Mouse (Mus musculus): Measurements from ENCODE around the gene Acot2. TPM values are rescaled to one million over a fixed set of nuclear protein-coding genes. Genes with fewer than 3 reads are reported as not detected.
"Not testable (repeated sequence)": the region's sequence is repeated elsewhere in the genome, so short reads cannot be mapped to it uniquely, and the experiment has no call there.

Acot2 gene
- total RNA-seq, 2 experiments from 2014 or later: 0.53 to 1.3 TPM

DNA sequence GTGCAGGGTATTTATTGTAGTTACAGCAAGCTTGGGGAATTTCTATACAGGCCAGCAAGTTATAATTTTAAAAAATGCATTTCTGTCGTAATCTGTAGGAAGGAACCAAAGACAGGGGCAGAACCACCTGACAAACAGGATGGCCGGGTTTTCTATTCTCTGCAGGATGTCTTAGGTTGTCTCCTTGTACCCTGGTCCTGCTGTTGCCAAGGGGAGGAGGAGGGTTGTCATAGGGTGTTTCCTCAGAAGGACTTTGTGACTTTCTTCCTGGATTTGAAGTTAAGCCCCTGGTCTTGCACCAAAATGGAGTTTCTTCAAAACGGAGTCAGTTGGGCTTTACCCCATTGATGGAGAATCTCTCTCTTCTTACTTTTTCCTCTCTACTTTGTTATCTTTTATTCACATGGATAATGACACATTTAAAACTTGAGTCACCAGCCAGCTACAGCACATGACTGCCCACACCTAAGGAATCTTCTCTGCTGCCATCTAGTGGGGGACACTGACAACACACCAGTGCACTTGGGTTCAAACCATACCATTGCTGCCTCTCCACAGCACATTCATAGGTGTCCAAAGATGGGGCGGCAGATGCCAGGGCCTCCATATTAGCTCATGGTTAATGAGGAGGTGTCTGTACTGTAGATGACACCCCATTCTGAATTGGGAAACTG, 43.1 kb downstream of the Acot2 start:
- ATAC-seq (replicated peaks; ENCODE audit: low FRiP score, poor library complexity, severe bottlenecking): peak; percentile 81

DNA sequence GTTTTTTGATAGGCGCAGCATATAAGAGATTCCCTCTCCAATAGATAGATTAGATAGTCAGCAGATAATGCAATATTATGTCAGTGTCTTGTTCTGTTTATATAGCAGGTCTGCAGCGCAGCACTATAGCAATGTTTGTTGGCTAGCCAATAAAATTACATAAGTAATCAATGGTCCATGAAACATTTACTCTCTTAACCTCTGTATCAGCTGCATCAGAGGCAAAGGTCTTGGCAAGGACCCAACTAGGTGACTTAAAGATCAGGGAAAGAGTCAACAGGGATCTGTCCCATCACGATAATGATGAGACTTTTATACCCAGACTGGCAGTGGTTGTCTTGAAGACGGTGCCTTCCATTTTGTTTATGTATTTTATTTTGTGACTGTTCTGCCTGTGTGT, 45.2 kb downstream of the Acot2 start:
- ATAC-seq (replicated peaks; ENCODE audit: low FRiP score, poor library complexity, severe bottlenecking): no peak

DNA sequence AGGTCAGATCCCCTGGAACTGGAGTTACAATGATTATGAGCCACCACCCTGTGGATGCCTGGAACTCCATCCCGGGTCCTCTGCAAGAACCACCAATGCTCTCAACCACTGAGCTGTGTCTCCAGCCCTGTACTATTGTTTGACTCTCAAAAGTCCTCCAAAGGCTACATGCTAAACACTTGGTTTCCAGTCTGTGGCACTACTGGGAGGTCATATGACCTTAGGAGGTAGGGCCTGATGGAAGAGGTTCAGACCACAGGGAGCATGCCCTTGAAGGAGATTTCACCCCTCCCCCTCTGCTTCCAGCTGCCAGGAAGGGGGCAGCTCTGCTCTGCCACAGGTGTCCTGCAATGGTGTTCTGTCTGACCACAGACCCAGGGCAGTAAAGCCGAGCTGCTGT, 45.6 kb downstream of the Acot2 start:
- ATAC-seq (replicated peaks; ENCODE audit: low FRiP score, poor library complexity, severe bottlenecking): not testable (repeated sequence)

DNA sequence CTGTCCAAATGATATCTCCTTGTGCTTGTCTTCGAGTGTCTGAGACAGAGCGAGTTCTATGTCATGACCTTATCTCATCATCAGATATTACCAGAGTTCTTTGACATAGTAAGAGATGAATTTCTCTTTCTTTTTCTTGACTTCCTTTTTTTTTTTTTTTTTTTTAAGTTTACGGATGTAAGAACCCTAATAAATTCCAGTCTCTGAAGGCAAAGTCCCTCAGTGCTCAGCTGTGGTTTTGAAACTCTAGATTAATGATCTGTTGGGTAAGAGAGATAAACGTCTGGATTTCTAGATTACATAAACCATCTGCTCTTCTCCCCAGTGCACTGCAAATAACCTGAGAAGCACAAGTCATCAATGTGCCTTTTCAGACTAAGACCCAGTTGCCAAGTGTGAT, 46.4 kb downstream of the Acot2 start:
- ATAC-seq (replicated peaks; ENCODE audit: low FRiP score, poor library complexity, severe bottlenecking): no peak

DNA sequence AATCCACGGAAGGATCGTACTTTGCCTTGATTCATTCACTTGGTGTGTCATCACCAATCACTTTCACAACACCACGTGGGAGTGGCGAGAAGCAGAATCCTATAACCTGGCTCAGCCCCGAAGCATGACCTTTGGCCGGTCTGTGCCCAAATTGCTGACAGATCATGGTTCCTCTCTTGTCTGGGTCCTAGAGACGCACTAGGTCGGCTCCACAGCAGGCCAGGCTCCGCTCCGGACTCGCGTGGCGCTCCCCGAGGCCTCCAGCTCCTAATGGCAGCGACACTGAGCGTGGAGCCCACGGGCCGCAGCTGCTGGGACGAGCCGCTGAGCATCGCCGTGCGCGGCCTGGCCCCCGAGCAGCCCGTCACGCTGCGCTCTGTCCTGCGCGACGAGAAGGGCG, 50.6 kb downstream of the Acot2 start, which contains the start of gene Acot4:
Acot4 (plus strand) TSS at position 139 of the 400 bp plus-strand sequence.
- not testable (repeated sequence) for ATAC-seq (replicated peaks; ENCODE audit: low FRiP score, poor library complexity, severe bottlenecking)

DNA sequence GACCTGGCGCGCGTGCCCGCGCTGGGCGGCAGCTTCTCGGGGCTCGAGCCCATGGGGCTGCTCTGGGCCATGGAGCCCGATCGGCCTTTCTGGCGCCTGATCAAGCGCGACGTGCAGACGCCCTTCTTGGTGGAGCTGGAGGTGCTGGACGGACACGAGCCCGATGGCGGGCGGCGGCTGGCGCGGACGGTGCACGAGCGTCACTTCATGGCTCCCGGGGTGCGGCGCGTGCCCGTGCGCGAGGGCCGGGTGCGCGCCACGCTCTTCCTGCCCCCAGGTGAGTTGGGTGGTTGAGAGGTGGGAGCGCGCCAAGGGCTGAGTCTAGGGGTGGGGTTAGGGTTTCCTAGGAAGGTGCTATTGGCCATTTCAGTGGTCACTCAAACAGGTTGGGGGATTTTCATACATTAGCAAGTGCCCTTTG, 51.0 kb downstream of the Acot2 start, which contains the start of gene Gm49366:
Gm49366 (plus strand) TSS at position 245 of the 421 bp plus-strand sequence.
- ATAC-seq (replicated peaks; ENCODE audit: low FRiP score, poor library complexity, severe bottlenecking): not testable (repeated sequence)

DNA sequence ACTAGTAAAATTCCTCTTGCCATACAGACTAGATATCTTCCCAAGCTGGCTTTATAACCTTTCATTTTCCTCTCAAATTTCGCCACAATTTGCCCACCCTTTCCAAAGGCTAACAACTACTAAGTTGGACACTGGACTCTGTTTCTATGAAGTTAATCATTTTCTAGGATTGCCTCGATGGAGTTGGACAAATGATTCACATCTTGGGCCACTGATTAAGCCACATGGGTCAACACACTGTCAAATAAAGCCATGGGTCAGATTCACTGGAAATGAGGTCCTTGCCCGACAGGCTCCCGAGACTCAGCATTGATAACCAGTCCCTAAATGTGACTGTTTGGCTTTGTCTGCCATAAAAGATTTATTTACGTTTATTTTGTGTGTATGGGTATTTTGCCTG, 54.6 kb downstream of the Acot2 start:
- ATAC-seq (replicated peaks; ENCODE audit: low FRiP score, poor library complexity, severe bottlenecking): no peak

Other genes with a start within 250 kb of the Acot2 start
- gene Papln, start 224.2 kb upstream of the Acot2 start, total RNA-seq (2015; ENCODE audit: low replicate concordance): not detected in 2 replicates
- gene Papln, start 224.2 kb upstream of the Acot2 start, total RNA-seq (2017; ENCODE audit: low replicate concordance): not detected in 2 replicates
- gene Numb, start 65.9 kb upstream of the Acot2 start, total RNA-seq (2015; ENCODE audit: low replicate concordance): 8.6 and 12.6 TPM in 2 replicates
- gene Numb, start 65.9 kb upstream of the Acot2 start, total RNA-seq (2017; ENCODE audit: low replicate concordance): 18.7 and 31.4 TPM in 2 replicates
- 6.7 TPM in 1 of 2 replicates, not detected in the other for gene Riox1, start 37.3 kb upstream of the Acot2 start, total RNA-seq (2015; ENCODE audit: low replicate concordance)
- gene Riox1, start 37.3 kb upstream of the Acot2 start, total RNA-seq (2017; ENCODE audit: low replicate concordance): 2.0 and 2.2 TPM in 2 replicates
- gene Heatr4, start 3.0 kb upstream of the Acot2 start, total RNA-seq (2015; ENCODE audit: low replicate concordance): not detected in 2 replicates
- not detected in 2 replicates for gene Heatr4, start 3.0 kb upstream of the Acot2 start, total RNA-seq (2017; ENCODE audit: low replicate concordance)
- gene Acot1, start 21.6 kb downstream of the Acot2 start, total RNA-seq (2015; ENCODE audit: low replicate concordance): 2.2 TPM in 1 of 2 replicates, not detected in the other
- 13.4 TPM in 1 of 2 replicates, not detected in the other for gene Acot1, start 21.6 kb downstream of the Acot2 start, total RNA-seq (2017; ENCODE audit: low replicate concordance)
- gene Acot4, start 50.5 kb downstream of the Acot2 start, total RNA-seq (2015; ENCODE audit: low replicate concordance): not detected in 2 replicates
- not detected in 2 replicates for gene Acot4, start 50.5 kb downstream of the Acot2 start, total RNA-seq (2017; ENCODE audit: low replicate concordance)
- gene Gm49366, start 51.1 kb downstream of the Acot2 start, total RNA-seq (2015; ENCODE audit: low replicate concordance): not detected in 2 replicates
- gene Gm49366, start 51.1 kb downstream of the Acot2 start, total RNA-seq (2017; ENCODE audit: low replicate concordance): not detected in 2 replicates
- not detected in 2 replicates for gene Acot3, start 64.3 kb downstream of the Acot2 start, total RNA-seq (2015; ENCODE audit: low replicate concordance)
- gene Acot3, start 64.3 kb downstream of the Acot2 start, total RNA-seq (2017; ENCODE audit: low replicate concordance): not detected in 2 replicates
- not detected in 2 replicates for gene Acot5, start 81.5 kb downstream of the Acot2 start, total RNA-seq (2015; ENCODE audit: low replicate concordance)
- gene Acot5, start 81.5 kb downstream of the Acot2 start, total RNA-seq (2017; ENCODE audit: low replicate concordance): not detected in 2 replicates
- not detected in 2 replicates for gene Acot6, start 112.8 kb downstream of the Acot2 start, total RNA-seq (2015; ENCODE audit: low replicate concordance)
- gene Acot6, start 112.8 kb downstream of the Acot2 start, total RNA-seq (2017; ENCODE audit: low replicate concordance): 0.13 TPM in 1 of 2 replicates, not detected in the other
- not detected in 2 replicates for gene Dnal1, start 126.5 kb downstream of the Acot2 start, total RNA-seq (2015; ENCODE audit: low replicate concordance)
- 0.08 and 2.2 TPM in 2 replicates for gene Dnal1, start 126.5 kb downstream of the Acot2 start, total RNA-seq (2017; ENCODE audit: low replicate concordance)
- gene Pnma1, start 160.6 kb downstream of the Acot2 start, total RNA-seq (2015; ENCODE audit: low replicate concordance): 8.4 and 11.9 TPM in 2 replicates
- 13.5 and 15.9 TPM in 2 replicates for gene Pnma1, start 160.6 kb downstream of the Acot2 start, total RNA-seq (2017; ENCODE audit: low replicate concordance)
- gene Elmsan1, start 231.0 kb downstream of the Acot2 start, total RNA-seq (2015; ENCODE audit: low replicate concordance): 20.9 and 23.5 TPM in 2 replicates
- 29.0 and 51.1 TPM in 2 replicates for gene Elmsan1, start 231.0 kb downstream of the Acot2 start, total RNA-seq (2017; ENCODE audit: low replicate concordance)